Mouse (Mus musculus): ENCODE results near the gene Ptpn1.

DNA sequence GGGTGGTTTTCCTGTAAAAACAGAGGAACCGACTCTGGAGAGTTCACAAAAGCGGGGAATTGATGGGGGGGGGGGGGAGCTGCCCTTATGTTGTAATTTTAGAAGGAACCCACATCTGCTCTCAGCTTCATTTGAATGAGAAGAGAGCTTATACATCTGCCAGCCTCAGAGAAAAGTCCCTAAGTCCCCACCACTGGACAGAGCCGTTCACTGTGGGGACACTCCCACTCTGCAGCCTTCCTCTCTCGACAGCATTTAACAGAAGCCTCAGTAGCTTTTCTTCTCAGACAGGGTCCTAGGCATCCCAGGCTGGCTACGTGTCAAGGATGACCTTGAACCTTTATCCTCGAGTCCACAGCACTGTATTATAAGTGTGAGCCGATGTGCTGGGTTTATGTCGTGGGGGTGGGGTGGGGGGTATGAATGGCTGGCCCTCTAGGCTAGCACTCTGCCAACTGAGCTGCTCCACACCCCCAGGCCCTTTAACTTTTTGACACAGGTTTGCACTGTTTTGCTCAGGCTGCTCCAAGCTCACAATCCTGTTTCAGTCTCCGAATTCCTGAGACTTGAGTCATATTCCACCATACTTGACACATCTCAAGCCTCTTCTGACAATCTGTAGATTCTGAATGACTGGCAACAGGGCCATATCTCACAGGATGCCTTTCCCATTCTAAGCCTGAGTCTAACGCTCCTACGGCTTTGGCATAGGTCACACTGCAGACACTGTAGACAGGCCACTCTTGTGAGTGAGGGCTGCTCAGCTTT lies 8.0 kb downstream of the Ptpn1 start:
- TF ChIP-seq CTCF (IDR thresholded peaks at IDR 0.05; ENCODE audit: low read depth, low read length) = no peak
- TF ChIP-seq POLR2A (IDR thresholded peaks at IDR 0.05; ENCODE audit: extremely low read depth, insufficient read depth, low read length) = no peak

Data from liver, adult 2 months (tissue).